Mouse (Mus musculus): ENCODE data around the gene Dgcr6.
A peak's percentile ranks its signal among the peaks of the same experiment; 100 is the strongest.

Dgcr6 gene

DNA sequence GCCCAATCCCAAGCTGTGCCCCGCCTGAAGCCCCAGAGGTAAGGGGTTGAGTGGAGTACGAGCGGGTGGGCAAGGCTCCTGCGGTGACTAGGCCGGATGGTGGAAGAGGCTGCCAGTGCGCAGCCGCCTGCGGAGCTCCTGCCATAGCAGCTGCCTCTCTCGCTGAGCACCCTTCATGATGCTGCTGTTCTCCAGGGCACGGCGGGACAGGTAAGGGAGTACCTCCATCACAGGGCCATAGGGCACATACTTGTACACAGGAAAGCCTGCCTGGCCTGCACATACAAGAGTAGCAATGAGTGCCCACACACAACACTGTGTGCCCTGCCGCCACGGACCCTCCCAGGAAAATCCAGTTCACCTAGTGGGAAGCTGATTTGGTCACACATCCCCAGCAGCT lies 19.4 kb downstream of the Dgcr6 start:
- peak; percentile 30 for DNase-seq

DNA sequence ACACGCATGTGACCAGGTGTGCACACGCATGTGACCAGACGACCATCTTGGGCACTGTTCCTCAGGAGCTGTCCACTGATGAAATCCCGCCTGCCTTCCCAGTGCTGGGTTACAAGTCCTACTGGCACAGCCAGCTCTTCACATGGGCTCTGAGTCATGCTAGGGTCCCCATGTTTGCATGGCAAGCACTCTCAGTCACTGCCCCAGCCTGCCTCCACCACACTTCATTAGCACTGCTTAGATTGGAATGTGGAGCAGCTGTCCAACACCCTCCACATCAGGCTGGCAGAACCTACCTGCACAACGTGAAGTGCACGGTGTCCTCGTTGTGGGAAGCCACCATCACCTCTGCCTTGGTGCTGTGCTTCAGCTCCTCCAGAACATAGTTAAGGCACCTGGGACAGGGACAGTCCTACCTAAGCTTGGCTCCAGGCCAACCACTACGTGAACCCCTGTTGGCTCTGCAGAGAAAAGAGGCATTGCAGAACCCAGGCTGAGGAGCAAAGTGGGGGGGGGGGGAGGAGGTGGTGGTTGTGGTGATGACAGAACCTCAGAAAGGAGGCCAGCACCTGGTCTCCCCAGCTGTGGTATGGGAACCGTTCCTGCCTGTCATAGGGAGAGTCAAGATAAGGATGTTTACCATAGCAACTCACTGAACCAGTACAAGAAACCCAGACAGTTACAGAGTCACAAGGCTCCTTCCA lies 20.8 kb downstream of the Dgcr6 start:
- DNase-seq = peak; percentile 89

DNA sequence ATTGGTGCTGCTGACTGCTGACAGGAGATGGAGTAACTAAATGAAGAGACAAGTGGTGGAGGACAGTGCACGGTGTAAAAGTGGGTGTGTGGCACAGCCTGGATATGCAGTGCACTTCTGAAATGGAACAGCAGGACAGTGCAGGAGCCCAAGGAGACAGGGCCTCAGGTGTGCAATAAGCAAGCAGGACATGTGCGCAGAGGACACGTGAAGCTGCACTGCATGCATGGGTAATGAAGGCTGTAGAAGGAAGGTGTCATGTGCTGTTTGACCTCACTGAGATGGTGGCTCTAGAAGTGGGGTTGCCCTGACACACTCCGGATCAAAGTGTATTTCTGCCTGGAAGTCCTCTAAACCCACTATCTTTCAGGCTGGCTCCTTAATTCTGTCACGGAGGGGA lies 22.0 kb downstream of the Dgcr6 start:
- DNase-seq = peak; percentile 35

- DNase-seq = peak; percentile 70
These were observed 22.5 kb downstream of the Dgcr6 start for GRCm38 (mm10) chr16:18075201-18075600.

DNA sequence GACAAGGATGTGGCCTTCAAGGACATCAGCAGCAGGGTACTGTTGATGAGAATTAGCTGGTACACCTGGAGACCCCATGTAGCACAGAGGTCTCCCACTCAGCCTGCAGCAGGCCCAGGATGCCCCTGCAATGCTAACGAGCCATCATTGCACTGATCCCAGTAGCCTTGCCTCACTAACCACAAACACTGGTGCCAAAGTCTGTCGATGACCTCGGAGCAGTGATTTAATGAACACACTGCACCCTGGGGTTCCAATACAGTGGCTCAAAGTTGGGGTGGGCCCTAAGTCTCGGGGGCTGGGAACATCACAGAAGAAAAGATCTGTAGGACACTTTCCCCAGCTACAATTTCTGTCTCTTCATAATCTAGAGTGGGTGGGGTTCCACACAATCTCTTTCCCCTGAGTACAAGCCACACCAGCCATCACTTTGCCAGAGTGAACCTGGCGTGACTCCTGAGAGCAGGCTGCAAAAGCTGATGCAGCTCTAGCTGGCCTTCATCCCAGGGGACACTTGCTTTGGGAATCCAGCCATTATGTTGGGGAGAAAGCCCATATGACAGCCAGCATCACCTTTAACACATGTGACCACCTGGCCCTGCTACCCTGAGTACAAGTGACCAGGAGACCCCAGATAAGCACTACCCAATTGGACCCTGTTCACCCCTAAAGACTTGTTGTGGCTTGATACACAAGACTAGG lies 25.8 kb downstream of the Dgcr6 start:
- no peak for DNase-seq

DNA sequence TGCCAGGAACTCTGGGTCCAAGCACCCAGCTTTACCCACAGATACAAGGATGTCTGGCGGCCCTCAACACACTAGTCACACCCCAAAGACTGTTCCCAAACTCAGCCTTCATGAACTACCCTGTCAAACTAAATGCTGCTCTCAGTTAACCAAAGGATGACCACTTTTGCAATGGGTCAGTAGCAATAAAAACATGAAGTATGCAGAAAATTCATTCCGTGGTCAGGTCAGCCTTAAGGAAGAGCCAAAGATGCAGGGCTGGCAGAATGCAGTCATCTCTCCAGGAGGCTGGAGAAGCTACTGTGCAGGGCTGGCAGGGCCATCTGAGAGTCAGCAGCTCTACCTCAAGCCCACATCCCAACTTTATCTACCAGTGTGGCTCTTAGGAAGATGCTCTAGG lies 26.6 kb downstream of the Dgcr6 start:
- no peak for DNase-seq

DNA sequence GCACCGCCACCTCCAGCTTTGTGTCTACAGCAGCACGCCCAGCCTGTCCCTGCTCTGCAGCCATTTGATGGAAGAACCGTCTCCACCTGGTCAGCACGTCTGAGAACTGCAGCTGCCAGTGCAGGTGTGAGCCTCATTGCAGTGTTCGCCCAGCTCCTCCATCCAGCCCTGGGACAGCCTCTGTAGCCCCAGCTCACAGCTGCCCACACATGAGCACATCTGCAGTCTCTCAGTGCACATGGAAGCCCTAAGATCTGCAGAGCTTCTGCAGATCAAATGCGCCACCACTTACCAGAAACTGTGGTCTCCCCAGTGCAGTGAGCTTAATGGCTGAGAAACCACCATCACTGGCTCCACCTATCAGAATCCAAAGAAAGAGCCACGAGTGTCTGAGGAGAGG lies 27.5 kb downstream of the Dgcr6 start:
- DNase-seq = peak; percentile 62

- peak; percentile 30 for DNase-seq
These were observed 28.6 kb downstream of the Dgcr6 start for GRCm38 (mm10) chr16:18081149-18081827.

DNA sequence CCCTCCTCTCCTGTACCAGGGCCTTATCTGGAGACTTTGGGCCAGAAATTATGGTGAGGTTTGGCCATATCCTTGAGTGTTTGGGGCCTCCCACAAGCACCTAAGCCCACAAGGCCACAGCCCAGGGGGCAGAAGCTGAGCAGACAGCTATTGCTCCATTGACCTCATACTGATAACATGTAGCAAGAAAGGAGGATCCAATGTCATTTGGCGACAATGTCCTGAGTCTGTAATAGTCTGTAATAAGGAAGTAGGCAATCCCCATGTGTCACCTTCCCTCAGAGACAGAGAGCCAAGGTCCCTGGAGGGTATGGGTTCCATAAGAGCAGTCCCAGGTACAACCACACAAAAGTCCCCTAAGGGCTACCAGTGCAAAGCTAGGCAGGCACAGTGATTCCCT lies 29.6 kb downstream of the Dgcr6 start:
- DNase-seq = no peak

DNA sequence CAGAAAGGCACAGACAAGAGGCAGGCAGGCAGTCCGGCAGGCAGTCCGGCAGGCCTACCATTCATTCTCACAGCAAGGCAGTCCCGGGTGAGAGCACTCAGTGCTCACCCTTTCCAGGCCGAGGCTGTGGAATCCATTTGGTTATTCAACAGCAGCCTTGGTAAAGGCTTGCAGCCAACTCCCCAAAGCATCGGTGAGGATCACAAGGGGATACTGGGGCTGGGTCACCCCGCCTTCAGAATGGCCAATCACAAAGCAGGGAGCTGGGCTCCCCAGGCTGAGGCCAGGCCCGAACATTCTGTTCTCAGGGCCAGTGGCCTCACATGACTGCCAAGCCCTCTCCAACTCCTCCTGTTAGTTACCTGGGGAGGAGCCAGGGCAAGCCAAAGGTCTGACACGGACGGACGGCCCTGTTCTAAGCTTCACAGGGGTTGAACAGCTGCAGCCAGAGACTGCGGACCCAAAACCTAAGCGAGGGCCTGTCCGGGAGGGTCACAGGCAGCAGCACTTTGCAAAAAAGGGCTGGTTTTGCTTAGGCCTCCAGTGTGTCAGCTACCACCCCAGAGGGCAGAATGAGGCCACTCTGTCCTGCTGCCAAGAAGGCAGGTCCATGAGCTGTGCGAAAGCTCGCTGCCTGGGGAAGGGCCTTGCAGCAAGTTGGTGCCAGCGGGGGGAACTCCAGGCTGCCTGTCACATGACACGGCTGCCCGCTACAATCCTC lies 30.7 kb downstream of the Dgcr6 start:
- no peak for DNase-seq

DNA sequence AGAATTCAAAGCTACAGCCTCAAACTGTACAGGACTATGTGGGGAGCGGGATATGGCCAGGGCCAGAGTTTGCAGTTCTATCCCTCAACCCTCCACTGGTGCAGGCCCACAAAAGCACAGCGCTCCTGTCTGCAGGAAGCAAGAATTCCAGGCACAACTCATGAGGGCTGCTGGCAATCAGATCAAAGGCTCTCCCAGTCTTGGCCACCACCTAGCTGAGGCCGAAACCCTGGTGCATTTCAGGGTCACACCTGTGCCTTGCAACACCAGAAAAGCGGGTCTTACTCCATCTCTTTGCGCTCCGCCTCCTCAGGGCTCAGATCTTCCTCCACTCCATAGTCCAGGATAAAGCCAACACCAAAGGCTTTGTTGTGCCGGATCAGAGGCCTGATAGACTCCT lies 31.6 kb downstream of the Dgcr6 start:
- no peak for DNase-seq

DNA sequence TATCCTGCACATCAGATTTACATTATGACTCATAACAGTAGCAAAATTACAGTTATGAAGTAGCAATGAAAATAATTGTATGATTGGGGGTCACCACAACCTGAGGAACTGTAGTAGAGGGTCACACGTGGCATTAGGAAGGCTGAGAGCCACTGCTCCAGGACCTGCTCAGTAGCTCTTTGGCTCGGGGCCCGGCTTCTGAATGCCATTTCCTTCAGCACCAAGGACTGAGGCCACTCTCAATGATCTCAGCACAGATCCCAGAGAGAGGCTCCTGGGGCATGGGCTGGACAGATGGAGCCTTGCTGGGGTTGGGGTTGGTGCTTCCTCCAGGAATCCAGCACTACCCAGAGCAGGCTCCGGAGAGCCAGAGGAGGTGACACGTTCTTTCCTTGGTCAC lies 34.4 kb downstream of the Dgcr6 start:
- DNase-seq = no peak

DNA sequence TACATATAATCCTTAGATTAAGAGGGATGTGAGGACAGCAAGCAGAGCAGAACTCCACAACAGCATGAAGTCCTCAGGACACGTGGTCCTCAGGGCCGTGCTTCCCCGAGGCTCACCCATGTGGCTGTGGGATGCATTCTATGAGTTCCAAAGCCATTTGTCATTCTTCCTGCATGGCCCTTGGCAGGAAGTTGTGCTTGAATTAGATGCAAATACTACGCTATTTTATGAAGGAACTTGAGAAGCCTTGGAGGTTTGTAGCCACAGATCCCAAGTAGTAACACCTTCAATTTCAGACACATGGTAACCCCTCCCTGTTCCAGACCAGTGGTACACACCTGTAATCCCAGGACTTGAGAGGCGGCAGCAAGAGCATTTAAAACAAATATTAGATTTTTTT lies 43.7 kb downstream of the Dgcr6 start:
- DNase-seq = no peak

- DNase-seq = no peak
These were observed 50.2 kb downstream of the Dgcr6 start for GRCm38 (mm10) chr16:18102816-18103215.

DNA sequence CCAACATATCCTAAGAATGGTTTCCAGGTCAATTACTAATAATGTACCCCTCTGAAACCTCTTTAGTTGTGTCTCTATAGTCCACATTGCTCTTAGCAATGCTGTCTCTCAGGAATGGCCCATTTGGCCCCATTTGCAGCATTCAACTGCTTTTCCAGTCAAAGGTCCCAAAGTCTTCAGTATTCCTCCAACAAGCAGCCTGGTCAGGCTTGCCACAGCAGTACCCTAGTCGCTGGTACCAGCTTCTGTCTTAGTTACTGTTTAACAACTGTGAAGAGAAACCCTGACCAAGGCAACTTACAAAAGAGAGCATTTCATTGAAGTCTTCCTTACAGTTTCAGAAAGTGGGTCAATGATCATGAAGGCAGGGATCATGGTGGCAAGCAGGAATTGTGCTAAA lies 50.7 kb downstream of the Dgcr6 start:
- DNase-seq = no peak

- no peak for DNase-seq
These were observed 51.1 kb downstream of the Dgcr6 start for GRCm38 (mm10) chr16:18103808-18104207.

- peak; percentile 48 for DNase-seq
These were observed 55.7 kb downstream of the Dgcr6 start for GRCm38 (mm10) chr16:18108221-18108966.

GRCm38 (mm10) chr16:18111042-18111441 lies 58.4 kb downstream of the Dgcr6 start:
- DNase-seq = no peak

GRCm38 (mm10) chr16:18116467-18116866 lies 63.8 kb downstream of the Dgcr6 start:
- no peak for DNase-seq

DNA sequence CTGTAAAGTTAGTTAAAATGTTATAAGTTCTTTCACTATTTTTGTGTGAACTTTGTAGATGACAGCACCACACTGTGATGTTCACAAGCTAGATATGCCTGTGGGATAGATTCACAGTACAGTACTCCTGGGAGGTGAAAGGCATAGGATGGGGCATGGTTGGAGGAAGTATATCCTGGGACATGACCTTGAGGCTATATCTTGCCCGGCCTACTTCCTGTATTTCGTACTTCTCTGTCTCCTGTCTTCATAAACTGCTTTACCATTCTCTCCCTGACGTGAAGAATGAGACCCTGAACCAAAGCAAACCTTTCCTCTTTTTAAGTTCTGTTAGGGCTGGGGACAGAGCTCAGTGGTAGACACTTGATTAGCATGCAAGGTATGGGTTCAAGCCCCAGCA lies 65.6 kb downstream of the Dgcr6 start:
- DNase-seq = no peak

DNA sequence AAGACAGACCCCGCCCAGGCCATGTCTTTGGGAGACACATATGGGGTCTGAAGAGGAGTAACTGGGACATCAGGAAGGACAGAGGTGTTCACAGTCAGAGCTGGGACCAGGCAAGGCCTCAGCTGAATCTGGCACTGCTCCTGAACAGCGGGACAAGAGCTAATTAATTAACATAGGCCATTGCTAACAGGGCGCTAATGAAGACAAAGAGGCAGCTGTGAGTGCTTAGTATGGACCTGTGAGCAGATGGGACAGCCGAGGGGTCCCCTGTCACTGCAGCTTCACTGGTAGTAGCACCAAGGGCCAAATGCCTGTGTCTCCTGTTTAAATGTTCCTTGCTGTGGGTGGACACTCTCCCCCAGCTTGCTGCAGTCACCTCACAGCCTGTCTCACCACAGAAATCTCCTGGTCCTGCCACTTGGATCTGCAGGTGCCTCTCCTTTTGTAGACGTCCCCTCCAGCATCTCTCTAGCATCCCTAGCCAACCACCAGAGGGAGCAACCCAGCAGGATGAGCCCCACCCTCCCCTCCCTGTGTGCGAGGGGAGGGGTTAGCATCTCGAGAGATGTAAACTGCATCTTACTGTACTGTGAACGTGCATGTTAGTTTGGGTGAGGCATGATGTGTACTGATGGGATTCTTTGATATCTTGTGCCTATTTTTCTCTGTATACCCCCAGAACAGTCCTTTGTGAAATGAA lies 66.5 kb downstream of the Dgcr6 start:
- peak; percentile 84 for DNase-seq
